Comparison of ENCODE assay signal across 16 mouse cellular contexts in genomic region chr1:158732868-158733496, GRCm38 (mm10).
DNase-seq lines count a peak whose midpoint lies in the region; ATAC-seq lines count a peak whose summit lies in the region.
"Had no signal": no experiment of that assay in that cellular context is flagged by ENCODE, and none has a peak within 500 bp of the region (broad histone marks: within the 10 kb centered on the region; RNA-seq: fewer than 3 reads in every experiment).

No protein-coding gene starts in this region.

- ATAC-seq in embryonic facial prominence, embryonic 14.5 days (ENCODE audit: low read depth), result 0 out of 2 replicates have a peak, but pooled peaks have one; percentile 57
- no peak for ATAC-seq in hindbrain, embryonic 13.5 days (ENCODE audit: low FRiP score)
- ATAC-seq in midbrain, embryonic 11.5 days (ENCODE audit: low FRiP score), result no peak

- no peaks in the 10 kb centered on the region for H3K27me3 ChIP-seq in embryonic facial prominence, embryonic 14.5 days (replicated peaks; ENCODE audit: control insufficient read depth, insufficient read depth, low read length)
- H3K27me3 ChIP-seq in hindbrain, embryonic 13.5 days, result no peaks in the 10 kb centered on the region
- H3K27me3 ChIP-seq in midbrain, embryonic 11.5 days (ENCODE audit: control insufficient read depth, insufficient read depth, low read length), result no peaks in the 10 kb centered on the region
- H3K27me3 ChIP-seq: CH12.LX; limb, embryonic 15.5 days had no signal

- H3K9me3 ChIP-seq in embryonic facial prominence, embryonic 14.5 days (ENCODE audit: control insufficient read depth, low read length), result no peaks in the 10 kb centered on the region
- no peaks in the 10 kb centered on the region for H3K9me3 ChIP-seq in hindbrain, embryonic 13.5 days
- no peaks in the 10 kb centered on the region for H3K9me3 ChIP-seq in midbrain, embryonic 11.5 days (ENCODE audit: control insufficient read depth, low read length)
- H3K9me3 ChIP-seq: limb, embryonic 15.5 days had no signal

- no peak overlapping the region for H3K4me2 ChIP-seq in embryonic facial prominence, embryonic 14.5 days (ENCODE audit: low read depth, low read length)
- H3K4me2 ChIP-seq in hindbrain, embryonic 13.5 days, result no peak overlapping the region
- H3K4me2 ChIP-seq in midbrain, embryonic 11.5 days, result no peak overlapping the region
- H3K4me2 ChIP-seq: limb, embryonic 15.5 days had no signal

- DNase-seq in kidney, postnatal 10 days, result peak; percentile 12
- DNase-seq in kidney, postnatal 36 days, result no peak
- DNase-seq in embryonic facial prominence, embryonic 14.5 days (ENCODE audit: low spot score), result peak; percentile 72
- DNase-seq in layer of hippocampus, postnatal 36 days, result peak; percentile 14 to 20
- DNase-seq in right cerebral cortex, postnatal 25 days, result peak; percentile 37
- no peak for DNase-seq in heart, adult 11 months
- no peak for DNase-seq in midbrain, embryonic 11.5 days (ENCODE audit: low spot score, missing footprints)
- DNase-seq: cerebellum, postnatal 14 days; heart, adult 2 months; kidney, adult 2 months; lung, postnatal 14 days; spleen, adult 18-20 months; thymus, adult 18-20 months had no signal

- H3K36me3 ChIP-seq in embryonic facial prominence, embryonic 14.5 days (ENCODE audit: control insufficient read depth, insufficient read depth, low read length), result no peaks in the 10 kb centered on the region
- no peaks in the 10 kb centered on the region for H3K36me3 ChIP-seq in hindbrain, embryonic 13.5 days
- no peaks in the 10 kb centered on the region for H3K36me3 ChIP-seq in midbrain, embryonic 11.5 days (ENCODE audit: control insufficient read depth, insufficient read depth, low read length)
- H3K36me3 ChIP-seq: limb, embryonic 15.5 days had no signal

- 44% methylated on average over 4 of the region's 4 CpGs for WGBS in embryonic facial prominence, embryonic 14.5 days
- 77% methylated on average over 4 of the region's 4 CpGs for WGBS in hindbrain, embryonic 13.5 days
- WGBS in midbrain, embryonic 11.5 days, result 78% methylated on average over 4 of the region's 4 CpGs

- peak overlapping the region; percentile 48; the same call in 1 of the 2 replicates for H3K27ac ChIP-seq in embryonic facial prominence, embryonic 14.5 days (replicated peaks; ENCODE audit: low read depth, low read length)
- H3K27ac ChIP-seq in hindbrain, embryonic 13.5 days, result no peak overlapping the region
- no peak overlapping the region for H3K27ac ChIP-seq in midbrain, embryonic 11.5 days (ENCODE audit: low read depth, low read length)
- H3K27ac ChIP-seq: heart, adult 2 months; limb, embryonic 15.5 days had no signal

- H3K4me1 ChIP-seq in embryonic facial prominence, embryonic 14.5 days (ENCODE audit: control insufficient read depth, insufficient read depth, low read length), result peaks cover 11% of the 10 kb centered on the region
- H3K4me1 ChIP-seq in hindbrain, embryonic 13.5 days (replicated peaks), result no peaks in the 10 kb centered on the region
- no peaks in the 10 kb centered on the region for H3K4me1 ChIP-seq in midbrain, embryonic 11.5 days (ENCODE audit: control insufficient read depth, insufficient read depth, low read length)
- H3K4me1 ChIP-seq: limb, embryonic 15.5 days had no signal

- no peak overlapping the region for H3K4me3 ChIP-seq in embryonic facial prominence, embryonic 14.5 days (ENCODE audit: low read depth, low read length)
- no peak overlapping the region for H3K4me3 ChIP-seq in hindbrain, embryonic 13.5 days
- H3K4me3 ChIP-seq in midbrain, embryonic 11.5 days (ENCODE audit: low read depth, low read length), result no peak overlapping the region
- H3K4me3 ChIP-seq: heart, adult 2 months; limb, embryonic 15.5 days had no signal

- no peak overlapping the region for H3K9ac ChIP-seq in embryonic facial prominence, embryonic 14.5 days (ENCODE audit: low read depth, low read length)
- H3K9ac ChIP-seq in hindbrain, embryonic 13.5 days, result no peak overlapping the region
- H3K9ac ChIP-seq in midbrain, embryonic 11.5 days (ENCODE audit: low read length), result no peak overlapping the region
- H3K9ac ChIP-seq: limb, embryonic 15.5 days had no signal

Comparison
In these comparisons a context has a peak if more than half of its experiments do, and no peak if none do; other contexts are left out.
1. DNase-seq: peak in kidney, postnatal 10 days (single experiment), embryonic facial prominence, embryonic 14.5 days (single experiment), layer of hippocampus, postnatal 36 days (2 of 2) and right cerebral cortex, postnatal 25 days (single experiment); none in kidney, postnatal 36 days (0 of 2), heart, adult 11 months (single experiment) and midbrain, embryonic 11.5 days (single experiment).